In genomic region chr15:100574378-100574777, GRCm38 (mm10) we compare ENCODE assay signal across 10 mouse cellular contexts. TPM values are rescaled to one million over a fixed set of nuclear protein-coding genes. Genes with fewer than 3 reads are reported as not detected.
DNase-seq lines count a peak whose midpoint lies in the region; ATAC-seq and TF ChIP-seq lines count a peak whose summit lies in the region.
"Had no signal": no experiment of that assay in that cellular context is flagged by ENCODE, and none has a peak within 500 bp of the region (broad histone marks: within the 10 kb centered on the region; RNA-seq: fewer than 3 reads in every experiment).

No protein-coding gene starts in this region.

- H3K9ac ChIP-seq in heart, postnatal 0 days (replicated peaks; ENCODE audit: low read depth, low read length) = no peak overlapping the region
- H3K9ac ChIP-seq in lung, embryonic 16.5 days (ENCODE audit: low read length) = peak overlapping the region; percentile 23; the same call in 1 of the 2 replicates
- H3K9ac ChIP-seq in embryonic facial prominence, embryonic 15.5 days = no peak overlapping the region
- H3K9ac ChIP-seq: forebrain, embryonic 12.5 days had no signal

- no peak for TF ChIP-seq EP300 in heart, postnatal 0 days (IDR thresholded peaks at IDR 0.05; ENCODE audit: low read depth)

- no peak for TF ChIP-seq CTCF in heart, postnatal 0 days (IDR thresholded peaks at IDR 0.05; ENCODE audit: low read depth)

- no peaks in the 10 kb centered on the region for H3K9me3 ChIP-seq in heart, postnatal 0 days (replicated peaks; ENCODE audit: control insufficient read depth, low read length)
- no peaks in the 10 kb centered on the region for H3K9me3 ChIP-seq in lung, embryonic 16.5 days (ENCODE audit: control insufficient read depth, low read length)
- H3K9me3 ChIP-seq in embryonic facial prominence, embryonic 15.5 days (replicated peaks) = no peaks in the 10 kb centered on the region
- H3K9me3 ChIP-seq: forebrain, embryonic 12.5 days had no signal

- WGBS in heart, postnatal 0 days = 60% methylated on average over 2 of the region's 2 CpGs
- WGBS in lung, embryonic 16.5 days = 67% methylated on average over 2 of the region's 2 CpGs
- 64% methylated on average over 2 of the region's 2 CpGs for WGBS in embryonic facial prominence, embryonic 15.5 days

- ATAC-seq in heart, postnatal 0 days (ENCODE audit: insufficient read depth, low read depth) = peak; percentile 20; the same call in 1 of the 2 replicates
- ATAC-seq in lung, embryonic 16.5 days (ENCODE audit: low read depth) = peak; percentile 47
- ATAC-seq in embryonic facial prominence, embryonic 15.5 days (ENCODE audit: insufficient number of reproducible peaks, low FRiP score, low TSS enrichment, low read depth) = no peak

- DNase-seq in heart, postnatal 0 days (ENCODE audit: low spot score) = no peak
- no peak for DNase-seq in heart, adult 11 months
- DNase-seq in lung, adult 18-20 months = no peak
- DNase-seq in lung, postnatal 14 days = peak; percentile 19
- no peak for DNase-seq in layer of hippocampus, postnatal 14 days (ENCODE audit: low spot score in 2 of 2)
- DNase-seq in spleen, adult 12 weeks (ENCODE audit: low spot score) = no peak
- DNase-seq: cerebellum, adult 11 months had no signal

- H3K4me2 ChIP-seq in heart, postnatal 0 days (ENCODE audit: low read depth, low read length) = no peak overlapping the region; the same call in 1 of the 2 replicates
- H3K4me2 ChIP-seq in lung, embryonic 16.5 days (ENCODE audit: low read depth, low read length) = no peak overlapping the region
- no peak overlapping the region for H3K4me2 ChIP-seq in embryonic facial prominence, embryonic 15.5 days (replicated peaks)
- H3K4me2 ChIP-seq: forebrain, embryonic 12.5 days had no signal

- 0 out of 2 replicates have a peak, but pooled peaks cover 5% of the 10 kb centered on the region for H3K4me1 ChIP-seq in heart, postnatal 0 days (ENCODE audit: control insufficient read depth, insufficient read depth)
- H3K4me1 ChIP-seq in lung, embryonic 16.5 days (replicated peaks; ENCODE audit: control insufficient read depth, insufficient read depth, low read length) = peaks cover 20% of the 10 kb centered on the region
- H3K4me1 ChIP-seq in embryonic facial prominence, embryonic 15.5 days = peaks cover 11% of the 10 kb centered on the region; the same call in 1 of the 2 replicates

- H3K4me3 ChIP-seq in heart, postnatal 0 days (ENCODE audit: low read depth, low read length) = no peak overlapping the region
- H3K4me3 ChIP-seq in lung, embryonic 16.5 days (ENCODE audit: low read length) = no peak overlapping the region
- H3K4me3 ChIP-seq in embryonic facial prominence, embryonic 15.5 days (replicated peaks) = no peak overlapping the region
- H3K4me3 ChIP-seq: forebrain, embryonic 12.5 days had no signal

- H3K27me3 ChIP-seq in heart, postnatal 0 days (ENCODE audit: control insufficient read depth, insufficient read depth, low read length) = no peaks in the 10 kb centered on the region
- H3K27me3 ChIP-seq in lung, embryonic 16.5 days (ENCODE audit: control insufficient read depth, insufficient read depth, low read depth, low read length) = no peaks in the 10 kb centered on the region
- no peaks in the 10 kb centered on the region for H3K27me3 ChIP-seq in embryonic facial prominence, embryonic 15.5 days
- H3K27me3 ChIP-seq: forebrain, embryonic 12.5 days had no signal

- H3K36me3 ChIP-seq in heart, postnatal 0 days (replicated peaks; ENCODE audit: control insufficient read depth, insufficient read depth, low read length) = peaks cover 11% of the 10 kb centered on the region; the same call in 1 of the 2 replicates
- no peaks in the 10 kb centered on the region for H3K36me3 ChIP-seq in lung, embryonic 16.5 days (ENCODE audit: control insufficient read depth, insufficient read depth, low read length)
- H3K36me3 ChIP-seq in embryonic facial prominence, embryonic 15.5 days = peaks cover 5% of the 10 kb centered on the region; the same call in 1 of the 2 replicates

- peak overlapping the region; percentile 61 for H3K27ac ChIP-seq in heart, postnatal 0 days (ENCODE audit: low read depth)
- H3K27ac ChIP-seq in lung, embryonic 16.5 days (ENCODE audit: low read length) = peak overlapping the region; percentile 80
- H3K27ac ChIP-seq in embryonic facial prominence, embryonic 15.5 days (replicated peaks) = peak overlapping the region; percentile 48; the same call in 1 of the 2 replicates

RNA-seq across cellular contexts. Expression of gene Tfcp2, which starts 22.6 kb away (rescaled TPM):
- 9.9 and 11.0 TPM in 2 replicates for total RNA-seq in heart, postnatal 0 days (2014; rRNA removed; ENCODE audit: low replicate concordance)
- 11.2 and 13.9 TPM in 2 replicates for polyA plus RNA-seq in heart, postnatal 0 days (2015; fragmentation: Nextera tagmentation; extraction: Ambion mirVana)
- 22.3 and 23.0 TPM in 2 replicates for polyA plus RNA-seq in lung, embryonic 16.5 days (2015; fragmentation: Nextera tagmentation; extraction: Ambion mirVana)
- polyA plus RNA-seq in embryonic facial prominence, embryonic 15.5 days (2015; fragmentation: Nextera tagmentation; extraction: Ambion mirVana) = 23.0 and 26.6 TPM in 2 replicates
- total RNA-seq in layer of hippocampus, postnatal 14 days (2021) = 10 to 100 TPM; 31.1 to 31.6 TPM

RNA-seq across cellular contexts. Expression of gene Pou6f1, which starts 25.4 kb away (rescaled TPM):
- 6.0 and 18.8 TPM in 2 replicates for total RNA-seq in heart, postnatal 0 days (2014; rRNA removed; ENCODE audit: low replicate concordance)
- polyA plus RNA-seq in heart, postnatal 0 days (2015; fragmentation: Nextera tagmentation; extraction: Ambion mirVana) = 3.2 and 5.2 TPM in 2 replicates
- polyA plus RNA-seq in lung, embryonic 16.5 days (2015; fragmentation: Nextera tagmentation; extraction: Ambion mirVana) = 4.0 and 5.2 TPM in 2 replicates
- polyA plus RNA-seq in embryonic facial prominence, embryonic 15.5 days (2015; fragmentation: Nextera tagmentation; extraction: Ambion mirVana) = 12.3 and 13.8 TPM in 2 replicates
- 10 to 100 TPM; 93.9 to 99.1 TPM for total RNA-seq in layer of hippocampus, postnatal 14 days (2021)

RNA-seq across cellular contexts. Expression of gene Dazap2, which starts 40.8 kb away (rescaled TPM):
- 234 and 284 TPM in 2 replicates for total RNA-seq in heart, postnatal 0 days (2014; rRNA removed; ENCODE audit: low replicate concordance)
- 213 and 214 TPM in 2 replicates for polyA plus RNA-seq in heart, postnatal 0 days (2015; fragmentation: Nextera tagmentation; extraction: Ambion mirVana)
- 248 and 262 TPM in 2 replicates for polyA plus RNA-seq in lung, embryonic 16.5 days (2015; fragmentation: Nextera tagmentation; extraction: Ambion mirVana)
- polyA plus RNA-seq in embryonic facial prominence, embryonic 15.5 days (2015; fragmentation: Nextera tagmentation; extraction: Ambion mirVana) = 179 and 203 TPM in 2 replicates
- total RNA-seq in layer of hippocampus, postnatal 14 days (2021) = 100 to 1,000 TPM; 105 to 107 TPM
